Mouse (Mus musculus) hindbrain, embryonic 10.5 days (tissue): ENCODE results near the gene Gm20683. TPM values are rescaled to one million over a fixed set of nuclear protein-coding genes. Genes with fewer than 3 reads are reported as not detected.

Experiments
- DNase-seq: peaks from one replicate; pipeline ENCODE4 v3.0.0-alpha.2; 2017; ENCODE audit warnings: low spot score
- H3K27ac ChIP-seq: fragments of 300-500 bp; sonication (generic); 2 replicates; pipeline ENCODE4 v1.5.1; 2016; ENCODE audit warnings: mild to moderate bottlenecking, moderate library complexity
- H3K27me3 ChIP-seq: fragments of 300-500 bp; sonication (generic); 2 replicates; pipeline ENCODE4 v1.6.1; 2016; ENCODE audit warnings: mild to moderate bottlenecking; ENCODE audit not compliant: poor library complexity, insufficient read depth, severe bottlenecking
- H3K36me3 ChIP-seq: fragments of 300-500 bp; sonication (generic); 2 replicates; pipeline ENCODE4 v1.6.1; 2016; ENCODE audit warnings: mild to moderate bottlenecking, moderate library complexity
- H3K4me1 ChIP-seq: fragments of 300-500 bp; sonication (generic); replicated peaks from 2 replicates; pipeline ENCODE4 v1.6.1; 2016; ENCODE audit warnings: mild to moderate bottlenecking
- H3K4me3 ChIP-seq: fragments of 300-500 bp; sonication (generic); 2 replicates; pipeline ENCODE4 v1.5.1; 2016; ENCODE audit warnings: mild to moderate bottlenecking, moderate library complexity
- H3K9me3 ChIP-seq: fragments of 300-500 bp; sonication (generic); 2 replicates; pipeline ENCODE4 v1.6.1; 2016; ENCODE audit warnings: mild to moderate bottlenecking, moderate library complexity
- WGBS: fragments of 180-500 bp; shearing (Covaris S2); methylation state at CpG from one replicate; pipeline ENCODE4 v1.1.7; 2016; 5-methylcytosine and 5-hydroxymethylcytosine counted together
- polyA plus RNA-seq: library from polyadenylated mRNA; unstranded; fragments of >200 nt; fragmentation: Nextera tagmentation; extraction: Ambion mirVana; gene quantifications from 2 replicates; pipeline ENCODE4 v1.2.1, GENCODE M21; 2016

Gm20683 gene
- polyA plus RNA-seq, 1 experiment from 2014 or later = 3.1 TPM

- Histone ChIP-seq H3K4me1 (peaks cover 83% of the 10 kb centered on the region), H3K4me3 (peak overlapping the region; percentile 73; the same call in 1 of the 2 replicates), H3K27ac (no peak overlapping the region), H3K9me3 (no peaks in the 10 kb centered on the region), H3K27me3 (no peaks in the 10 kb centered on the region), H3K36me3 (peaks cover 63% of the 10 kb centered on the region)
- no peak for DNase-seq
- 96% methylated on average over 7 of the region's 7 CpGs for WGBS
Measured at GRCm38 (mm10) chr17:25835301-25835700, 6.3 kb downstream of the Gm20683 start.

GRCm38 (mm10) chr17:25834595-25835222 lies 6.9 kb downstream of the Gm20683 start:
- Histone ChIP-seq H3K36me3 (peaks cover 63% of the 10 kb centered on the region), H3K4me3 (peak overlapping the region; percentile 73), H3K27me3 (no peaks in the 10 kb centered on the region), H3K4me1 (peaks cover 89% of the 10 kb centered on the region), H3K27ac (peak overlapping the region; percentile 97), H3K9me3 (no peaks in the 10 kb centered on the region)
- 91% methylated on average over 12 of the region's 12 CpGs for WGBS
- no peak for DNase-seq

GRCm38 (mm10) chr17:25833961-25834594 lies 7.5 kb downstream of the Gm20683 start:
- Histone ChIP-seq H3K36me3 (peaks cover 60% of the 10 kb centered on the region), H3K4me1 (peaks cover 90% of the 10 kb centered on the region)

GRCm38 (mm10) chr17:25833291-25833663 lies 8.3 kb downstream of the Gm20683 start, which contains the start of gene Stub1:
TSS of gene Stub1 (minus strand) at chr17:25833404.
- peaks cover 91% of the 10 kb centered on the region for H3K4me1 ChIP-seq

More at GRCm38 (mm10) chr17:25833961-25834594, 7.5 kb downstream of the Gm20683 start:
- no peaks in the 10 kb centered on the region for H3K27me3 ChIP-seq
- peak overlapping the region; percentile 97 for H3K27ac ChIP-seq
- H3K9me3 ChIP-seq = no peaks in the 10 kb centered on the region
- H3K4me3 ChIP-seq = peak overlapping the region; percentile 73
- WGBS = 62% methylated on average over 6 of the region's 6 CpGs
- DNase-seq = no peak

DNA sequence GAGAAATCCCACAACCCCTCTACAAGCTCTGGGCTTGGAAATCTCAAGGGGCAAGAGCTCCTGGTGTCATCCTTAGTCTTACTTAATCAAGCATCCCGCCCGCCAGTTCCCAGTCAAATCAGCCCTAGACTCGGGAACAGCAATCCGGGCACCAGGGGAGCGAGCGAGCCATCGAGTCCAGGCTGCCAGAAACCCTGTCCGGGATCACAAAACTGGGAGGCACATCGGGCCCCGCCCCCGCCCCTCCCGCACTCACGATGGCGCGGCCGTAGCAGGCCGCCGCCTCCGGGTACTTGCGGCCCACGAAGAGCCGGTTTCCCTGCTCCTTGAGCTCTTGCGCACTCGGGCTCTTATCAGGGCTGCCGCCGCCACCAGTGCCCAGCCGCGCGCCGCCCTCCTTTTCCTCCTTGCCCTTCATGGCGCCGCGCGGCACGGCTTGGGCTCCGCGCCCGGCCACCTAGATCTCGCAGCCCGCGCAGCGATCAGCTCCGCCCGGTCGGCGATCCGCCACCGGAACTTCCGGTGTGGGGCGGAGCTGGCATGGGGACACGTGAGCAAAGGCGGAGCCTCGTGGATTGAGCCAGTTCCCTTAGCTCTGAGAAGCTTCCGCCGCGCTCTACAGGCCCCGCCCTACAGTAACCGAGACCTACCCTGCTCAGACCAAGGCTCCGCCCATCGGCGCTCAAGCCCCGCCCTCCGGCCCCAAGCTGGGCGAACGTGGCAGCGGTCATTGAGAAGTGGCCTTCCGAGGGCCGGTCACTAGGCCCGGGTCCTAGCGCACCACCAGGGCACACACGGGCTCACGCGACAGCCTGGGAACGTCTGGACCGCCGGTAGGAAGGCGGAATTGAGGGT lies 8.9 kb downstream of the Gm20683 start:
- under 1% methylated on average over 77 of the region's 77 CpGs for WGBS
- Histone ChIP-seq H3K27ac (peak overlapping the region; percentile 97), H3K9me3 (no peaks in the 10 kb centered on the region), H3K36me3 (peaks cover 52% of the 10 kb centered on the region), H3K4me1 (peaks cover 91% of the 10 kb centered on the region), H3K27me3 (no peaks in the 10 kb centered on the region), H3K4me3 (peak overlapping the region; percentile 73)
- DNase-seq = peak; percentile 100

More at GRCm38 (mm10) chr17:25833291-25833663, 8.3 kb downstream of the Gm20683 start, which contains the start of gene Stub1:
- peak within 1 kb of the TSS; percentile 73 for H3K4me3 ChIP-seq
- H3K27ac ChIP-seq = peak within 1 kb of the TSS; percentile 97
- no peaks in the 10 kb centered on the region for H3K9me3 ChIP-seq
- H3K27me3 ChIP-seq = no peaks in the 10 kb centered on the region
- peaks cover 52% of the 10 kb centered on the region for H3K36me3 ChIP-seq
- peak; percentile 94 for DNase-seq
- under 1% methylated on average over 24 of the region's 24 CpGs for WGBS

DNA sequence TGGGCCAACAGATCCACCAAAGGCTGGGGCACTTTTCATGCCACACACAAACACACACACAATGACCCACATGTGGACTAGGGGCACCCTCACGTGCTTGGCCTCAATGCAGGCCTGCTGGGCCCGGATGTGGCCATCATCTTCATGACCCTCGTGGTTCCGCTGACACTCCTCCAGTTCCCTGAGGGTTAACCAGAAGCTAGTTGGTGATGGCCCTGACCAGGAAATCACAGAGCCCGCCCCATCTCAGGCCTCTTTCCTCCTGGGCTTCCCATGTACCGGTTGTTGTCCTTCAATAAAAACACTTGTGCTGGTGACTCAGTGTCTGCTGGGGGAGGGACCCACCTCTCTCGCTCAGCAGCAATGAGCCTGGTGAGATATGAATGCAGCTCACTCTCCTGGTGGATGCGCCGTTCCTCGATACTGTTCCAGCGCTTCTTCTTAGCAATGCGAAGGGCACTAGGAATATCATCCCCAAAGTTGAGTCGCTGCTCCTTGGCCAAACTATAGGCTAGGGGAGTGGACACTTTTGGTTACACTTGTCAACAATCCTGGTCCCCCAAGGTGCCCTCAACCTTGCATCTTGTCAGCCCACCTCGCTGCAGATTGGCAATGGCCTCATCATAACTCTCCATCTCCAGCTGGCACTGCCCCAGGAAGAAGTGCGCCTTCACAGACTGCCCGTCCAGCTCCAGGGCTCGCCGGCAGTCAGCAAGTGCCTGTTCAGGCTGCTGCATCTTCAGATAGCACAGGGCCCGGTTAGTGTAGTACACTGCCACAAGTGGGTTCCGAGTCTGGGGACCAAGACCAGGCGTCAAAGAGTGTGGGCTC lies 9.9 kb downstream of the Gm20683 start:
- Histone ChIP-seq H3K4me1 (peaks cover 91% of the 10 kb centered on the region), H3K9me3 (no peaks in the 10 kb centered on the region), H3K27ac (peak overlapping the region; percentile 97), H3K4me3 (peak overlapping the region; percentile 73), H3K36me3 (peaks cover 62% of the 10 kb centered on the region), H3K27me3 (no peaks in the 10 kb centered on the region)
- WGBS = 69% methylated on average over 21 of the region's 21 CpGs
- no peak for DNase-seq

DNA sequence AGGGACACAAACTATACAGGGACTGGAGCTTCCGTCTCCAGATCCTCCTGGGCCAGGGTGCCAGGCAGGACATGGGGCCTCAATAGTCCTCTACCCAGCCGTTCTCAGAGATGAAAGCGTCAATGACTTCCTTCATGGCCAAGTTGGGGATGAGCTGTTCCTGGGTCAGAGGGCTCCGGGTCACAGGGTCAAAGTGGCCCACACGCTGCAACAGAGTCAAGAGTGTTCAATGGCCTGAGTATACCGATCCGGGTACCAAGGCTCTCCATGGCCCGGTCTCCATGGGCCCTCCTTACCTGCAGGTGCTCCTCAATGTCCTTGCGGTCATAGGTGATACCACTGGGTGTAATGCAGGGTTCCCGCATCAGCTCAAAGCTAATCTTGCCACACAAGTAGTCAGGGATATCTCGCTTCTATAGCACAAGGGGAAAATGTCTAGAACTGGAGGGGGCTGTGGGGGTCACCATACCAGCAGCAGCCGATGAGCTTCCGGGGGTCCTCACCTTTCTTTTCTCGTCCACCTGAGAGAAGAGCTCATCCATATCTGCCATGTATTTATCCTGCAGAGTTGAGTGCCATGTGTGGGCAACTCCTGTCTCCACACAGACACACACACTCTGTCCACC lies 10.6 kb downstream of the Gm20683 start:
- Histone ChIP-seq H3K36me3 (peaks cover 66% of the 10 kb centered on the region), H3K4me1 (peaks cover 91% of the 10 kb centered on the region), H3K27me3 (no peaks in the 10 kb centered on the region), H3K27ac (no peak overlapping the region), H3K4me3 (peak overlapping the region; percentile 73), H3K9me3 (no peaks in the 10 kb centered on the region)
- 91% methylated on average over 14 of the region's 14 CpGs for WGBS
- no peak for DNase-seq

DNA sequence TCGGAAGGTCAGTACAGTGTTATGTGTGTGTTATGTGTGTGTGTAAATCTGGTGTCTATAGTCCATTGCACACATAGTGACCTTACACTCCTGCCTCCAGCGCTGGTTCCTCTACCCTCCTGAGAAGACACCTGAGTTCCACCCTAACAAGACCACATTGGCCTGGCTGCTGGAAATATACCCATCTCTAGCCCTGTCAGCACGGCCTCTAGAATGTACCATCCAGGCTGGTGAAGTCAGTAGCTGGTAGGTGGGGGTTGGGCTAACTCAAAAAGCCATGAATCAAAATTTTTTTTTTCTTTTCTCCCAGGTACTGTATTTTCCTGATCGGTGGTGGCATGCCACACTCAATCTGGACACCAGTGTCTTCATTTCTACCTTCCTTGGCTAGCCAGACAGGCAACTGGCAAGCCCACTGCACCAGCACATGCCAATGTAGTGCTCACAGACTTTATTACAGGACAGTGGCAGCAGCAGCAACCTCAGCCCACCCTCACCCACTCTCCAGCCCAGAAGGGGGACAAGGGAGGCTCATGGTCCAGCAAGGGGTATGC lies 11.3 kb downstream of the Gm20683 start:
- Histone ChIP-seq H3K27me3 (no peaks in the 10 kb centered on the region), H3K27ac (0 out of 2 replicates have a peak overlapping the region, but pooled peaks have one; percentile 95), H3K36me3 (peaks cover 66% of the 10 kb centered on the region), H3K4me1 (peaks cover 90% of the 10 kb centered on the region), H3K4me3 (peak overlapping the region; percentile 73), H3K9me3 (no peaks in the 10 kb centered on the region)
- WGBS = 90% methylated on average over 4 of the region's 4 CpGs
- no peak for DNase-seq

GRCm38 (mm10) chr17:25829558-25830017 lies 12.0 kb downstream of the Gm20683 start:
- Histone ChIP-seq H3K27me3 (no peaks in the 10 kb centered on the region), H3K27ac (peak overlapping the region; percentile 95), H3K36me3 (peaks cover 61% of the 10 kb centered on the region), H3K9me3 (no peaks in the 10 kb centered on the region), H3K4me1 (peaks cover 90% of the 10 kb centered on the region), H3K4me3 (peak overlapping the region; percentile 73)
- 37% methylated on average over 8 of the region's 8 CpGs for WGBS
- DNase-seq = peak; percentile 29

- WGBS = 1% methylated on average over 32 of the region's 32 CpGs
Measured at GRCm38 (mm10) chr17:25828712-25829557, 12.6 kb downstream of the Gm20683 start, which contains the start of gene Jmjd8. TSS of gene Jmjd8 (plus strand) at chr17:25828867.

GRCm38 (mm10) chr17:25828223-25828594 lies 13.4 kb downstream of the Gm20683 start:
- WGBS = 87% methylated on average over 8 of the region's 8 CpGs
- H3K27ac ChIP-seq = peak overlapping the region; percentile 95
- H3K4me3 ChIP-seq = peak overlapping the region; percentile 73
- peaks cover 60% of the 10 kb centered on the region for H3K36me3 ChIP-seq
- peaks cover 86% of the 10 kb centered on the region for H3K4me1 ChIP-seq
- DNase-seq = no peak
- no peaks in the 10 kb centered on the region for H3K9me3 ChIP-seq
- H3K27me3 ChIP-seq = no peaks in the 10 kb centered on the region

More at GRCm38 (mm10) chr17:25828712-25829557, 12.6 kb downstream of the Gm20683 start, which contains the start of gene Jmjd8:
- no peaks in the 10 kb centered on the region for H3K9me3 ChIP-seq
- H3K4me1 ChIP-seq = peaks cover 90% of the 10 kb centered on the region
- H3K27ac ChIP-seq = peak within 1 kb of the TSS; percentile 95
- H3K27me3 ChIP-seq = no peaks in the 10 kb centered on the region
- H3K36me3 ChIP-seq = peaks cover 60% of the 10 kb centered on the region
- peak within 1 kb of the TSS; percentile 73 for H3K4me3 ChIP-seq
- DNase-seq = peak; percentile 88
